Mouse (Mus musculus) liver, embryonic 15.5 days (tissue): ENCODE measurements around the gene Thsd4. TPM values are rescaled to one million over a fixed set of nuclear protein-coding genes. Genes with fewer than 3 reads are reported as not detected.

ENCODE experiments used
- ATAC-seq: fragments of 200-750 bp; cut with Nextera tagmentation; 2 replicates; pipeline ENCODE4 v1.8.0; 2017; ENCODE audit warnings: moderate number of reproducible peaks, mild to moderate bottlenecking, moderate library complexity; ENCODE audit not compliant: insufficient read depth
- H3K27ac ChIP-seq: fragments of 300-500 bp; sonication (generic); replicated peaks from 2 replicates; pipeline ENCODE4 v1.5.1; 2015; ENCODE audit warnings: mild to moderate bottlenecking, inconsistent platforms
- H3K27me3 ChIP-seq: fragments of 300-500 bp; sonication (generic); 2 replicates; pipeline ENCODE4 v1.6.1; 2015; ENCODE audit warnings: mild to moderate bottlenecking, inconsistent platforms
- H3K36me3 ChIP-seq: fragments of 300-500 bp; sonication (generic); replicated peaks from 2 replicates; pipeline ENCODE4 v1.6.1; 2015; ENCODE audit warnings: moderate library complexity, mild to moderate bottlenecking, inconsistent platforms
- H3K4me1 ChIP-seq: fragments of 300-500 bp; sonication (generic); replicated peaks from 2 replicates; pipeline ENCODE4 v1.6.1; 2015; ENCODE audit warnings: inconsistent platforms
- H3K4me2 ChIP-seq: fragments of 300-500 bp; sonication (generic); 2 replicates; pipeline ENCODE4 v1.6.1; 2015; ENCODE audit warnings: moderate library complexity, mild to moderate bottlenecking, inconsistent platforms
- H3K4me3 ChIP-seq: fragments of 300-500 bp; sonication (generic); replicated peaks from 2 replicates; pipeline ENCODE4 v1.5.1; 2015; ENCODE audit warnings: mild to moderate bottlenecking, inconsistent platforms
- H3K9ac ChIP-seq: fragments of 300-500 bp; sonication (generic); 2 replicates; pipeline ENCODE4 v1.6.1; 2015; ENCODE audit warnings: moderate library complexity, mild to moderate bottlenecking, inconsistent platforms
- H3K9me3 ChIP-seq: fragments of 300-500 bp; sonication (generic); replicated peaks from 2 replicates; pipeline ENCODE4 v1.6.1; 2016; ENCODE audit warnings: inconsistent platforms
- WGBS: fragments of 180-500 bp; shearing (Covaris S2); methylation state at CpG from one replicate; pipeline ENCODE4 v1.1.7; 2015; ENCODE audit warnings: mixed read lengths; ENCODE audit not compliant: insufficient replicate concordance; 5-methylcytosine and 5-hydroxymethylcytosine counted together
- polyA plus RNA-seq: library from polyadenylated mRNA; unstranded; fragments of >200 nt; fragmentation: Nextera tagmentation; extraction: Ambion mirVana; gene quantifications from 2 replicates; pipeline ENCODE4 v1.2.1, GENCODE M21; 2015

The Thsd4 gene
- polyA plus RNA-seq, 1 experiment from 2014 or later, result 0.73 TPM

- H3K9ac ChIP-seq, result no peak overlapping the region
- WGBS, result 65% methylated on average over 9 of the region's 9 CpGs
- H3K4me2 ChIP-seq, result no peak overlapping the region
- peaks cover 2% of the 10 kb centered on the region; the same call in 1 of the 2 replicates for H3K4me1 ChIP-seq
- ATAC-seq, result no peak
- H3K27ac ChIP-seq, result no peak overlapping the region
- no peaks in the 10 kb centered on the region for H3K9me3 ChIP-seq
- no peaks in the 10 kb centered on the region for H3K27me3 ChIP-seq
- H3K4me3 ChIP-seq, result no peak overlapping the region
- H3K36me3 ChIP-seq, result no peaks in the 10 kb centered on the region
Measured at GRCm38 (mm10) chr9:60231981-60232881, 289.6 kb downstream of the Thsd4 start.

GRCm38 (mm10) chr9:60229496-60229895 lies 292.4 kb downstream of the Thsd4 start:
- Histone ChIP-seq H3K9ac (no peak overlapping the region), H3K4me1 (peaks cover 2% of the 10 kb centered on the region; the same call in 1 of the 2 replicates), H3K4me3 (no peak overlapping the region), H3K36me3 (no peaks in the 10 kb centered on the region), H3K4me2 (no peak overlapping the region), H3K27me3 (no peaks in the 10 kb centered on the region), H3K27ac (no peak overlapping the region), H3K9me3 (no peaks in the 10 kb centered on the region)
- 71% methylated on average over 4 of the region's 4 CpGs for WGBS
- ATAC-seq, result no peak

GRCm38 (mm10) chr9:60227727-60228126 lies 294.1 kb downstream of the Thsd4 start:
- no peak overlapping the region for H3K9ac ChIP-seq
- H3K27me3 ChIP-seq, result no peaks in the 10 kb centered on the region

GRCm38 (mm10) chr9:60226679-60227078 lies 295.2 kb downstream of the Thsd4 start:
- Histone ChIP-seq H3K36me3 (no peaks in the 10 kb centered on the region), H3K4me2 (no peak overlapping the region), H3K27ac (no peak overlapping the region), H3K4me3 (no peak overlapping the region), H3K9me3 (no peaks in the 10 kb centered on the region), H3K4me1 (no peaks in the 10 kb centered on the region), H3K9ac (no peak overlapping the region), H3K27me3 (no peaks in the 10 kb centered on the region)
- WGBS, result 69% methylated on average over 4 of the region's 4 CpGs
- no peak for ATAC-seq

More at GRCm38 (mm10) chr9:60227727-60228126, 294.1 kb downstream of the Thsd4 start:
- Histone ChIP-seq H3K9me3 (no peaks in the 10 kb centered on the region), H3K36me3 (no peaks in the 10 kb centered on the region), H3K4me2 (no peak overlapping the region), H3K4me1 (no peaks in the 10 kb centered on the region), H3K27ac (no peak overlapping the region), H3K4me3 (no peak overlapping the region)
- WGBS, result 58% methylated on average over 7 of the region's 7 CpGs
- ATAC-seq, result no peak

- Histone ChIP-seq H3K9me3 (no peaks in the 10 kb centered on the region), H3K4me1 (no peaks in the 10 kb centered on the region), H3K9ac (no peak overlapping the region), H3K36me3 (no peaks in the 10 kb centered on the region), H3K27ac (no peak overlapping the region), H3K4me3 (no peak overlapping the region), H3K27me3 (no peaks in the 10 kb centered on the region), H3K4me2 (no peak overlapping the region)
- 81% methylated on average over 14 of the region's 14 CpGs for WGBS
- ATAC-seq, result no peak
Measured at GRCm38 (mm10) chr9:60226155-60226554, 295.7 kb downstream of the Thsd4 start.

DNA sequence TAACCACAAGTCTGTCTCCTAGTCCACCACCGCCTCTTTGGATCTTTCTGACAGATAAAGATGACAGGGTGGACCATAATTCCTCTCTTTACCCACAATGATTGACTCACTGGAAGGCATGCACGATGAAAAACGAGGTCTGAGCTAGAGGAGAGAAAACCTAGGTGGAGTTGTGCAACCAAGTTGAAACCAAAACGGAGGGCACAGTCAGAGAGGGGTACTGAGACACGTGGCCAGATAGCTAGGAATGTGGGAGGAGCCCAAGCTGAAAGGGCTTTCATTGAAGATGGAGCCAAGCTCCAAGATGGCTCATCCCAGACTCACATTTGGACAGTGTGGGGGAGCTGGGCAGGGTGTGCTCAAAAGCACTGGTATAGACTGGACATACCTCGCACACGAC lies 296.4 kb downstream of the Thsd4 start:
- Histone ChIP-seq H3K4me3 (no peak overlapping the region), H3K27me3 (no peaks in the 10 kb centered on the region), H3K9ac (no peak overlapping the region), H3K27ac (no peak overlapping the region), H3K4me2 (no peak overlapping the region), H3K4me1 (no peaks in the 10 kb centered on the region), H3K9me3 (no peaks in the 10 kb centered on the region), H3K36me3 (no peaks in the 10 kb centered on the region)
- ATAC-seq, result no peak
- 42% methylated on average over 7 of the region's 7 CpGs for WGBS

GRCm38 (mm10) chr9:60224039-60224695 lies 297.7 kb downstream of the Thsd4 start:
- Histone ChIP-seq H3K27me3 (no peaks in the 10 kb centered on the region), H3K4me3 (no peak overlapping the region), H3K36me3 (no peaks in the 10 kb centered on the region), H3K9me3 (no peaks in the 10 kb centered on the region), H3K4me1 (no peaks in the 10 kb centered on the region), H3K27ac (no peak overlapping the region), H3K4me2 (no peak overlapping the region), H3K9ac (no peak overlapping the region)
- no peak for ATAC-seq
- 45% methylated on average over 6 of the region's 6 CpGs for WGBS

GRCm38 (mm10) chr9:60220431-60220830 lies 301.4 kb downstream of the Thsd4 start:
- Histone ChIP-seq H3K4me2 (no peak overlapping the region), H3K4me3 (no peak overlapping the region), H3K9ac (no peak overlapping the region), H3K27ac (no peak overlapping the region), H3K4me1 (no peaks in the 10 kb centered on the region; the same call in 1 of the 2 replicates), H3K27me3 (no peaks in the 10 kb centered on the region), H3K36me3 (no peaks in the 10 kb centered on the region), H3K9me3 (no peaks in the 10 kb centered on the region)
- ATAC-seq, result no peak
- WGBS, result 86% methylated on average over 2 of the region's 2 CpGs

- 28% methylated on average over 6 of the region's 6 CpGs for WGBS
- no peaks in the 10 kb centered on the region for H3K36me3 ChIP-seq
- no peak overlapping the region for H3K9ac ChIP-seq
- no peaks in the 10 kb centered on the region for H3K9me3 ChIP-seq
- ATAC-seq, result no peak
- H3K4me3 ChIP-seq, result no peak overlapping the region
- no peak overlapping the region for H3K27ac ChIP-seq
- no peaks in the 10 kb centered on the region; the same call in 1 of the 2 replicates for H3K4me1 ChIP-seq
- no peaks in the 10 kb centered on the region for H3K27me3 ChIP-seq
- H3K4me2 ChIP-seq, result no peak overlapping the region
Measured at GRCm38 (mm10) chr9:60218396-60218795, 303.4 kb downstream of the Thsd4 start.

DNA sequence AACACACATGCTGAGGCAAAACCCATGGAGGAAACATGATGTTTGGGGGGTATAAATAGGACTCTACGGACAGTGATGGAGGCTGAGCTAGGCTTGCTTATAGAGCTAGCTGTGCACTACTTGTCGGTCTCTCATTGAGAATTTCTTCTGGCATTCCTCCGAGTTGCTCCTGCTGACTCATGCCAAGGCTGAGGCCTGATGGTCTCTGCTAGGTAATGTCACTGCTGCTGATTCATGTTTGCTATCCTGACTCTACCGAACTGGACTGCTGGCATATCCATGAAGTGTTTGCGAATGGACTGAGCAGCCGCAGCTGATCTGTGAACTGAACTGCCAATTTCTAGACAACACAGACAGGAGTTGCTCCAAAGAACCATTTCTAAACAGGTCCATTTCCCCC lies 305.8 kb downstream of the Thsd4 start:
- no peak overlapping the region for H3K4me2 ChIP-seq
- H3K4me1 ChIP-seq, result no peaks in the 10 kb centered on the region; the same call in 1 of the 2 replicates
- 59% methylated on average over 6 of the region's 6 CpGs for WGBS
- no peaks in the 10 kb centered on the region for H3K9me3 ChIP-seq
- H3K9ac ChIP-seq, result no peak overlapping the region
- H3K27me3 ChIP-seq, result no peaks in the 10 kb centered on the region
- ATAC-seq, result no peak
- no peak overlapping the region for H3K4me3 ChIP-seq
- H3K27ac ChIP-seq, result no peak overlapping the region
- H3K36me3 ChIP-seq, result no peaks in the 10 kb centered on the region

- Histone ChIP-seq H3K4me1 (no peaks in the 10 kb centered on the region; the same call in 1 of the 2 replicates), H3K36me3 (no peaks in the 10 kb centered on the region), H3K9ac (no peak overlapping the region), H3K4me2 (no peak overlapping the region), H3K4me3 (no peak overlapping the region), H3K27ac (no peak overlapping the region), H3K27me3 (no peaks in the 10 kb centered on the region), H3K9me3 (no peaks in the 10 kb centered on the region)
- WGBS, result 49% methylated on average over 1 of the region's 1 CpGs
- no peak for ATAC-seq
Measured at GRCm38 (mm10) chr9:60213111-60213510, 308.7 kb downstream of the Thsd4 start.
